Mouse (Mus musculus): Measurements from ENCODE around the gene Pcnx2.

GRCm38 (mm10) chr8:125733964-125734956 is 163.9 kb downstream of the Pcnx2 start:
- TF ChIP-seq CTCF (IDR thresholded peaks at IDR 0.05) (no peak), EP300 (IDR thresholded peaks at IDR 0.05; ENCODE audit: insufficient read depth, low read depth, low read length) (no peak), POLR2A (IDR thresholded peaks at IDR 0.05; ENCODE audit: insufficient read depth, low read depth, low read length) (no peak; the same call in 1 of the 2 replicates)

Measured in heart, adult 2 months (tissue).